Mouse (Mus musculus): ENCODE results near the gene Mff.

- TF ChIP-seq EP300 (optimal IDR thresholded peaks at IDR 0.05), result no peak
- no peak for TF ChIP-seq CTCF (IDR thresholded peaks at IDR 0.05; ENCODE audit: low read depth)
Measured at GRCm38 (mm10) chr1:82686866-82687265, 37.8 kb upstream of the Mff start.
